Mouse (Mus musculus): ENCODE measurements around the gene Defb23.

DNA sequence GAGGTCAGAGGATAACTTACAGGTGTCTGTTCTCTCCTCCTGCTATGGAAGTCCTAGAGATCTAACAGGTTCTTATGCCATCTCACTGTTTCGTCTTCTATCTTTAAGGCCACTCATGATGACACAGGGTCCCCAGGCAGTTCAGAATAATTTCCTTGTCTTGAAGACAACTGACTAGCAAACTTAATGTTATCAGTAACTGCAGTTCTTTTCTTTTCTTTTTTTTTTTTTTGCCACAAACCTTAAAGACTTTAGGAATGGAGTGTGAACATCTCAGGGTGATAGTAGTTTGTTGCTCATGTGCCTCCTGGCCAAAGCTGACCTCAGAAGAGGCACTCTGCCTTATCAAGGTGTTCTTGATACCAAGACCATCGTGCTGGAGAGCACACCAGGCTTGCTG, 17.8 kb downstream of the Defb23 start:
- TF ChIP-seq POLR2AphosphoS2 (IDR thresholded peaks at IDR 0.05; ENCODE audit: low read length) (no peak), BHLHE40 (IDR thresholded peaks at IDR 0.05; ENCODE audit: borderline replicate concordance, low read depth, low read length) (no peak), CTCF (IDR thresholded peaks at IDR 0.05 in 2 of 3, conservative IDR thresholded peaks at IDR 0.05 in 1 of 3; ENCODE audit: control insufficient read depth in 1 of 3, insufficient read depth in 1 of 3, low read depth in 2 of 3, low read length in 3 of 3, poor library complexity in 1 of 3, severe bottlenecking in 1 of 3) (no peak), MAFK (IDR thresholded peaks at IDR 0.05; ENCODE audit: borderline replicate concordance, low read depth, low read length) (no peak), CHD1 (IDR thresholded peaks at IDR 0.05; ENCODE audit: low read depth, low read length) (no peak), E2F4 (IDR thresholded peaks at IDR 0.05; ENCODE audit: borderline replicate concordance, low read depth, low read length) (no peak), MAX (IDR thresholded peaks at IDR 0.05; ENCODE audit: low read length) (no peak), POLR2AphosphoS5 (IDR thresholded peaks at IDR 0.05; ENCODE audit: borderline replicate concordance, low read depth, low read length) (no peak), TCF12 (IDR thresholded peaks at IDR 0.05; ENCODE audit: low read depth, low read length) (no peak), EP300 (IDR thresholded peaks at IDR 0.05; ENCODE audit: low read depth in 1 of 2, low read length in 2 of 2) (peak; percentile 59 to 61), POLR2A (IDR thresholded peaks at IDR 0.05; ENCODE audit: control insufficient read depth in 1 of 2, insufficient read depth in 1 of 2, low read depth in 1 of 2, low read length in 2 of 2, poor library complexity in 1 of 2) (no peak), TAL1 (IDR thresholded peaks at IDR 0.05; ENCODE audit: low read length) (no peak), RCOR1 (IDR thresholded peaks at IDR 0.05; ENCODE audit: low read depth, low read length) (no peak)
